Mouse (Mus musculus) kidney, adult 2 months (tissue): ENCODE data around the gene Rab5b. TPM values are rescaled to one million over a fixed set of nuclear protein-coding genes. Genes with fewer than 3 reads are reported as not detected.

ENCODE experiments used
- DNase-seq: peaks from one replicate; pipeline ENCODE4 v3.0.0; 2021
- H3K27ac ChIP-seq: fragments of 200-500 bp; 2 replicates; pipeline ENCODE4 v1.5.1; 2012; ENCODE audit warnings: low read depth, low read length, control low read depth, inconsistent platforms; ENCODE audit not compliant: insufficient read depth
- H3K27me3 ChIP-seq: fragments of 200-500 bp; replicated peaks from 2 replicates; pipeline ENCODE4 v1.6.1; 2012; ENCODE audit warnings: mild to moderate bottlenecking, moderate library complexity, low read length, inconsistent platforms; ENCODE audit not compliant: control insufficient read depth, insufficient read depth
- H3K36me3 ChIP-seq: fragments of 200-500 bp; 2 replicates; pipeline ENCODE4 v1.6.1; 2012; ENCODE audit warnings: mild to moderate bottlenecking, moderate library complexity, low read length, inconsistent platforms; ENCODE audit not compliant: control insufficient read depth, insufficient read depth
- H3K4me1 ChIP-seq: fragments of 200-500 bp; 2 replicates; pipeline ENCODE4 v1.6.1; 2011; ENCODE audit warnings: low read length; ENCODE audit not compliant: control insufficient read depth, insufficient read depth
- H3K4me3 ChIP-seq: fragments of 200-500 bp; 2 replicates; pipeline ENCODE4 v1.5.1; 2011; ENCODE audit warnings: mild to moderate bottlenecking, low read depth, low read length, control low read depth; ENCODE audit not compliant: insufficient read depth
- CTCF ChIP-seq: fragments of 200-500 bp; conservative IDR thresholded peaks from 2 replicates; pipeline ENCODE4 v1.5.1; 2011; ENCODE audit warnings: low read depth, mild to moderate bottlenecking, control low read depth, low read length, moderate library complexity, mixed read lengths; ENCODE audit not compliant: insufficient read depth, insufficient read length
- POLR2A ChIP-seq: fragments of 200-500 bp; IDR thresholded peaks from one replicate; pipeline ENCODE4 v1.6.1; 2011; ENCODE audit warnings: low read depth, low read length, control low read depth
- WGBS: fragments of 180-500 bp; shearing (Covaris S2); methylation state at CpG from one replicate; pipeline ENCODE4 v1.1.7; 2018; 5-methylcytosine and 5-hydroxymethylcytosine counted together
- polyA plus RNA-seq: library from polyadenylated mRNA; depleted of rRNA; stranded (reverse); fragments of >200 nt; gene quantifications from 2 replicates; pipeline ENCODE4 v1.2.3, GENCODE M21; 2012; rRNA removed

Gene Rab5b
- 101 and 111 TPM in 2 replicates for polyA plus RNA-seq

- no peaks in the 10 kb centered on the region for H3K27me3 ChIP-seq
- under 1% methylated on average over 40 of the region's 40 CpGs for WGBS
- peak; percentile 100 for DNase-seq
- H3K27ac ChIP-seq = peak within 1 kb of the TSS; percentile 87
- TF ChIP-seq POLR2A (peak; percentile 91), CTCF (no peak)
- peak within 1 kb of the TSS; percentile 76 for H3K4me3 ChIP-seq
- peaks cover 12% of the 10 kb centered on the region; the same call in 1 of the 2 replicates for H3K4me1 ChIP-seq
- H3K36me3 ChIP-seq = no peaks in the 10 kb centered on the region
Measured at GRCm38 (mm10) chr10:128695992-128696807, at the start of gene Rab5b. TSS of gene Rab5b (minus strand) at chr10:128696264.

- peak; percentile 65 for DNase-seq
- TF ChIP-seq CTCF (no peak), POLR2A (no peak)
- H3K36me3 ChIP-seq = no peaks in the 10 kb centered on the region
- 28% methylated on average over 18 of the region's 18 CpGs for WGBS
- peak within 1 kb of the TSS; percentile 77 for H3K4me3 ChIP-seq
- H3K27me3 ChIP-seq = no peaks in the 10 kb centered on the region
- peaks cover 11% of the 10 kb centered on the region; the same call in 1 of the 2 replicates for H3K4me1 ChIP-seq
- H3K27ac ChIP-seq = peak within 1 kb of the TSS; percentile 62
Measured at GRCm38 (mm10) chr10:128744680-128745601, 48.9 kb upstream of the Rab5b start, which contains the start of gene Dgka. TSS of gene Dgka (minus strand) at chr10:128744855.

GRCm38 (mm10) chr10:128744211-128744610 lies 48.1 kb upstream of the Rab5b start:
- H3K4me3 ChIP-seq = peak overlapping the region; percentile 77
- peaks cover 9% of the 10 kb centered on the region; the same call in 1 of the 2 replicates for H3K4me1 ChIP-seq
- 24% methylated on average over 8 of the region's 8 CpGs for WGBS
- no peaks in the 10 kb centered on the region for H3K36me3 ChIP-seq
- H3K27ac ChIP-seq = peak overlapping the region; percentile 62
- H3K27me3 ChIP-seq = no peaks in the 10 kb centered on the region
- peak; percentile 77 for DNase-seq
- TF ChIP-seq POLR2A (no peak), CTCF (no peak)

GRCm38 (mm10) chr10:128743791-128744191 lies 47.7 kb upstream of the Rab5b start:
- Histone ChIP-seq H3K4me1 (peaks cover 9% of the 10 kb centered on the region; the same call in 1 of the 2 replicates), H3K36me3 (no peaks in the 10 kb centered on the region), H3K27ac (peak overlapping the region; percentile 62), H3K4me3 (peak overlapping the region; percentile 77), H3K27me3 (no peaks in the 10 kb centered on the region)
- TF ChIP-seq CTCF (no peak), POLR2A (no peak)
- WGBS = under 1% methylated on average over 34 of the region's 37 CpGs
- peak; percentile 71 for DNase-seq

GRCm38 (mm10) chr10:128743235-128743634 lies 47.2 kb upstream of the Rab5b start:
- Histone ChIP-seq H3K4me1 (peaks cover 9% of the 10 kb centered on the region; the same call in 1 of the 2 replicates), H3K27me3 (no peaks in the 10 kb centered on the region), H3K4me3 (peak overlapping the region; percentile 77), H3K27ac (peak overlapping the region; percentile 62), H3K36me3 (no peaks in the 10 kb centered on the region)
- DNase-seq = peak; percentile 7
- 3% methylated on average over 7 of the region's 7 CpGs for WGBS
- TF ChIP-seq CTCF = no peak
- no peak for TF ChIP-seq POLR2A

- H3K27ac ChIP-seq = no peak overlapping the region
Measured at GRCm38 (mm10) chr10:128742616-128743015, 46.6 kb upstream of the Rab5b start.

More at GRCm38 (mm10) chr10:128742616-128743015, 46.6 kb upstream of the Rab5b start:
- Histone ChIP-seq H3K4me3 (no peak overlapping the region), H3K27me3 (no peaks in the 10 kb centered on the region), H3K4me1 (peaks cover 9% of the 10 kb centered on the region; the same call in 1 of the 2 replicates), H3K36me3 (no peaks in the 10 kb centered on the region)
- no peak for DNase-seq
- whole genome bisulfite sequencing = 29% methylated on average over 4 of the region's 4 CpGs
- TF ChIP-seq CTCF = no peak
- TF ChIP-seq POLR2A = no peak
